Mouse (Mus musculus) gastrocnemius, adult 8-10 months (tissue): ENCODE data around the gene Gdap1l1. TPM values are rescaled to one million over a fixed set of nuclear protein-coding genes. Genes with fewer than 3 reads are reported as not detected.
"Not testable (repeated sequence)": the region's sequence is repeated elsewhere in the genome, so short reads cannot be mapped to it uniquely, and the experiment has no call there.

Experiments
- DNase-seq, 2 experiments: peaks; one replicate each; pipeline ENCODE4 v3.0.0; 2022; ENCODE audit warnings: low spot score in 2 of 2
- total RNA-seq, 4 experiments: library from RNA; stranded (reverse); gene quantifications; 2 replicates each; pipeline ENCODE4 v1.2.4; 2022

Gene Gdap1l1
- under 1 TPM in 1 of 4 experiments, not detected in 3; 0.13 TPM for total RNA-seq

- no peak for DNase-seq
Observed at GRCm38 (mm10) chr2:163438246-163438618, at the start of gene Gdap1l1. Gdap1l1 (plus strand) TSS chr2:163438476.

- peak; percentile 79 to 85 for DNase-seq
Observed at GRCm38 (mm10) chr2:163392436-163392835, 45.8 kb upstream of the Gdap1l1 start.

GRCm38 (mm10) chr2:163393241-163393640 is 45.0 kb upstream of the Gdap1l1 start:
- peak in 1 of 2 experiments; percentile 27 for DNase-seq

GRCm38 (mm10) chr2:163393976-163394375 is 44.3 kb upstream of the Gdap1l1 start:
- peak in 1 of 2 experiments; percentile 42 for DNase-seq

GRCm38 (mm10) chr2:163394977-163395376 is 43.3 kb upstream of the Gdap1l1 start:
- no peak for DNase-seq

- no peak for DNase-seq
Observed at GRCm38 (mm10) chr2:163397071-163397470, 41.2 kb upstream of the Gdap1l1 start.

GRCm38 (mm10) chr2:163397905-163398304 is 40.4 kb upstream of the Gdap1l1 start, which contains the start of gene Jph2:
Jph2 (minus strand) TSS chr2:163397993.
- DNase-seq: peak; percentile 79 to 86

- DNase-seq: no peak
Observed at GRCm38 (mm10) chr2:163398770-163399169, 39.5 kb upstream of the Gdap1l1 start.

GRCm38 (mm10) chr2:163399222-163399621 is 39.1 kb upstream of the Gdap1l1 start:
- no peak for DNase-seq

GRCm38 (mm10) chr2:163401221-163401620 is 37.1 kb upstream of the Gdap1l1 start:
- DNase-seq: peak; percentile 65 to 79

- no peak for DNase-seq
Observed at GRCm38 (mm10) chr2:163404037-163404815, 34.0 kb upstream of the Gdap1l1 start.

- DNase-seq: no peak
Observed at GRCm38 (mm10) chr2:163410211-163410610, 28.1 kb upstream of the Gdap1l1 start.

- not testable (repeated sequence) for DNase-seq
Observed at GRCm38 (mm10) chr2:163411344-163411743, 26.9 kb upstream of the Gdap1l1 start.

- no peak for DNase-seq
Observed at GRCm38 (mm10) chr2:163411840-163412239, 26.4 kb upstream of the Gdap1l1 start.

- DNase-seq: no peak
Observed at GRCm38 (mm10) chr2:163412419-163412818, 25.9 kb upstream of the Gdap1l1 start.

- no peak for DNase-seq
Observed at GRCm38 (mm10) chr2:163412846-163413590, 25.3 kb upstream of the Gdap1l1 start.

GRCm38 (mm10) chr2:163417026-163417425 is 21.2 kb upstream of the Gdap1l1 start:
- DNase-seq: no peak

GRCm38 (mm10) chr2:163417830-163418229 is 20.4 kb upstream of the Gdap1l1 start:
- no peak for DNase-seq

GRCm38 (mm10) chr2:163418841-163419345 is 19.4 kb upstream of the Gdap1l1 start:
- DNase-seq: no peak

- peak; percentile 97 to 99 for DNase-seq
Observed at GRCm38 (mm10) chr2:163419346-163420045, 18.8 kb upstream of the Gdap1l1 start.

- DNase-seq: no peak
Observed at GRCm38 (mm10) chr2:163420366-163420886, 17.9 kb upstream of the Gdap1l1 start.
